26 mouse cellular contexts compared by ENCODE assay signal in genomic region chrX:24062389-24062788, GRCm38 (mm10).
DNase-seq lines count a peak whose midpoint lies in the region; ATAC-seq and TF ChIP-seq lines count a peak whose summit lies in the region.
"Had no signal": no experiment of that assay in that cellular context is flagged by ENCODE, and none has a peak within 500 bp of the region (broad histone marks: within the 10 kb centered on the region; RNA-seq: fewer than 3 reads in every experiment).

No protein-coding gene starts in this region.

- intact Hi-C loops in heart, postnatal 14 days (cut with DNase I): no loop called here

- no peaks in the 10 kb centered on the region for H3K9me3 ChIP-seq in intestine, embryonic 14.5 days (ENCODE audit: control insufficient read depth, low read length)
- H3K9me3 ChIP-seq in intestine, embryonic 16.5 days (ENCODE audit: control insufficient read depth, low read length): no peaks in the 10 kb centered on the region
- H3K9me3 ChIP-seq: G1E had no signal

- H3K36me3 ChIP-seq in kidney, adult 2 months (ENCODE audit: control insufficient read depth, insufficient read depth, low read length): no peaks in the 10 kb centered on the region
- H3K36me3 ChIP-seq in intestine, embryonic 14.5 days (ENCODE audit: control insufficient read depth, insufficient read depth, low read length): no peaks in the 10 kb centered on the region
- H3K36me3 ChIP-seq in intestine, embryonic 16.5 days (ENCODE audit: control insufficient read depth, insufficient read depth, low read length): no peaks in the 10 kb centered on the region
- H3K36me3 ChIP-seq: forebrain, embryonic 10.5 days; G1E; heart, embryonic 10.5 days; heart, embryonic 13.5 days; hindbrain, embryonic 12.5 days had no signal

- no peaks in the 10 kb centered on the region for H3K27me3 ChIP-seq in kidney, adult 2 months (replicated peaks; ENCODE audit: control insufficient read depth, insufficient read depth, low read length)
- H3K27me3 ChIP-seq in intestine, embryonic 14.5 days (replicated peaks; ENCODE audit: control insufficient read depth, insufficient read depth, low read length): no peaks in the 10 kb centered on the region
- H3K27me3 ChIP-seq in intestine, embryonic 16.5 days (replicated peaks; ENCODE audit: control insufficient read depth, insufficient read depth, low read length): no peaks in the 10 kb centered on the region
- H3K27me3 ChIP-seq: CH12.LX; forebrain, embryonic 13.5 days; heart, embryonic 13.5 days; hindbrain, embryonic 12.5 days; Patski had no signal

- DNase-seq in kidney, adult 2 months: peak; percentile 0
- no peak for DNase-seq in kidney, postnatal 10 days
- no peak for DNase-seq in intestine, embryonic 14.5 days (ENCODE audit: low spot score)
- peak; percentile 7 for DNase-seq in yolk sac, embryonic 10.5 days (ENCODE audit: low spot score)
- DNase-seq in gastrocnemius, adult 18-20 months (ENCODE audit: low spot score): no peak
- no peak for DNase-seq in heart, postnatal 14 days
- DNase-seq: adrenal gland, postnatal 10 days; adrenal gland, postnatal 36 days; B cell, adult 2 months; cerebellum, adult 18-20 months; cerebellum, adult 9-10 months; cerebellum, postnatal 14 days; gastrocnemius, adult 2 months; gastrocnemius, postnatal 14 days; heart, adult 2 months had no signal

- H3K4me3 ChIP-seq in kidney, adult 2 months (ENCODE audit: insufficient read depth, low read depth, low read length): no peak overlapping the region
- no peak overlapping the region for H3K4me3 ChIP-seq in intestine, embryonic 14.5 days (ENCODE audit: low read depth, low read length)
- H3K4me3 ChIP-seq in intestine, embryonic 16.5 days (ENCODE audit: low read length): no peak overlapping the region
- H3K4me3 ChIP-seq: forebrain, embryonic 10.5 days; forebrain, embryonic 13.5 days; gastrocnemius, adult 2 months; heart, adult 2 months; heart, embryonic 10.5 days; heart, embryonic 13.5 days; hindbrain, embryonic 12.5 days had no signal

- no peak for TF ChIP-seq POLR2A in kidney, adult 2 months (IDR thresholded peaks at IDR 0.05; ENCODE audit: low read depth, low read length)

- no peak overlapping the region for H3K27ac ChIP-seq in kidney, adult 2 months (ENCODE audit: insufficient read depth, low read depth, low read length)
- H3K27ac ChIP-seq in intestine, embryonic 14.5 days (ENCODE audit: low read depth): no peak overlapping the region
- H3K27ac ChIP-seq in intestine, embryonic 16.5 days (ENCODE audit: low read length): no peak overlapping the region
- H3K27ac ChIP-seq: forebrain, embryonic 10.5 days; forebrain, embryonic 13.5 days; gastrocnemius, adult 2 months; heart, adult 2 months; heart, embryonic 10.5 days; heart, embryonic 13.5 days; hindbrain, embryonic 12.5 days had no signal

- no peak overlapping the region for H3K9ac ChIP-seq in intestine, embryonic 14.5 days (ENCODE audit: low read length)
- H3K9ac ChIP-seq in intestine, embryonic 16.5 days (ENCODE audit: low read depth, low read length): no peak overlapping the region
- H3K9ac ChIP-seq: forebrain, embryonic 13.5 days; heart, embryonic 13.5 days; hindbrain, embryonic 12.5 days had no signal

- no peaks in the 10 kb centered on the region for H3K4me1 ChIP-seq in kidney, adult 2 months (ENCODE audit: control insufficient read depth, insufficient read depth, low read length)
- no peaks in the 10 kb centered on the region for H3K4me1 ChIP-seq in intestine, embryonic 14.5 days (replicated peaks; ENCODE audit: control insufficient read depth, insufficient read depth, low read length)
- no peaks in the 10 kb centered on the region for H3K4me1 ChIP-seq in intestine, embryonic 16.5 days (ENCODE audit: control insufficient read depth, insufficient read depth, low read length)
- H3K4me1 ChIP-seq: forebrain, embryonic 10.5 days; forebrain, embryonic 13.5 days; heart, embryonic 10.5 days; heart, embryonic 13.5 days; hindbrain, embryonic 12.5 days had no signal

- ATAC-seq in intestine, embryonic 14.5 days (replicated peaks; ENCODE audit: low FRiP score, low TSS enrichment, low read depth): peak; percentile 72; the same call in 1 of the 2 replicates
- peak; percentile 99 for ATAC-seq in intestine, embryonic 16.5 days
- ATAC-seq: forebrain, embryonic 13.5 days; forebrain, embryonic 16.5 days; hindbrain, embryonic 16.5 days; Patski had no signal

- H3K4me2 ChIP-seq in intestine, embryonic 14.5 days (ENCODE audit: low read length): no peak overlapping the region
- H3K4me2 ChIP-seq in intestine, embryonic 16.5 days (ENCODE audit: low read depth, low read length): no peak overlapping the region
- H3K4me2 ChIP-seq: forebrain, embryonic 13.5 days; heart, embryonic 13.5 days; hindbrain, embryonic 12.5 days had no signal

- TF ChIP-seq CTCF in kidney, adult 2 months (conservative IDR thresholded peaks at IDR 0.05; ENCODE audit: insufficient read depth, insufficient read length, low read depth, low read length): no peak

Comparison
In these comparisons a context has a peak if more than half of its experiments do, and no peak if none do; other contexts are left out.
1. DNase-seq: peak in kidney, adult 2 months (single experiment) and yolk sac, embryonic 10.5 days (single experiment); none in kidney, postnatal 10 days (single experiment), intestine, embryonic 14.5 days (single experiment), gastrocnemius, adult 18-20 months (single experiment) and heart, postnatal 14 days (0 of 2).